Mouse (Mus musculus) cerebellum, adult 11-12 months (tissue): ENCODE measurements around the gene Ski.
A peak's percentile ranks its signal among the peaks of the same experiment; 100 is the strongest.

ENCODE experiments used
- DNase-seq: peaks from one replicate; pipeline ENCODE4 v3.0.0; 2022

The Ski gene

DNA sequence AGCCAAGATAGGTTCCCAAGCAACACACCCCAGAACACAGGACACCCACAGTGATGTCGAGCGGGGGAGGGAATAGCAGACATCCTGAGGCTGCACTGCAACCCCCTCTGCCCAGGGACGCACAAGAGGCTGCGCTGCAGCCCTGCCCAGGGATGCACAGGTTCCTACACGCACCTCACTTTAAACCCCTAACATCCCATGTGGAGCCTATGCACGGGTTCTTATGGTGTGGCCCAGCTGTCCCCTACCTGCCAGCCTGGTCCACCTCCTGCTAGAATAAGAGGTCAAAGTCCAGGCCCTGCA is 8.7 kb downstream of the Ski start:
- DNase-seq: no peak

DNA sequence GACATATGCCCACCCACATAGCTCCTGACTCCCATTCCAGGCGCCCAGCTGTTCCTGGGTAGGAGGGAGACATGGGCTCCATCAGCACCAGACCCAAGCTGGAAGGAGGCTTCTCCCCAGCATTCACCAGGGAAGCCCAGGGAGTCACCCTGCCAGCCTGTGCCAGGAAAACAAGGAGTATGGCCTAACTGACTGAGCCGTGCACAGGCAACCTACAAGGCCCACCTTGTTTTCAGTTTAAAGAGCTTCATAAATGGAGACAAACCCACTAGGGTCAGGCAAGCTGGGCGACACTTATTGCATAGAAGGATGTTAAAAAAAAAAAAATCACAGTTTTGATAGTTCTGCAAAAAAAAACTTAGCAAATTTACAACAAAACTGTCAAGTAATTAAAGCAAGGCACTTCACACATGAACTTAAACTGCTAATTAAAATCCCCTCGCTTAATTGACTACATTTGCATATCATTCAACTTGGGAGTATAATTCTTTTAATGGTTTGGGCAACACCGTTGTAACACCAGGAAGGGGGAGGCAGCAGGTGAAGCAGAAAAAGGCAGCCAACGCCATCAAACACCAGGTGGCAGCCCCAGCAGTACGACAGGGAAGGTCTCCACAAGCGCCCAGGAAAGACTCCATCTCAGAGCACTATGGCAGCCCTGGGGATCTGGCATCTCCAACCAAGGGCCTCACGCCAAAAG is 9.2 kb downstream of the Ski start:
- peak; percentile 80 for DNase-seq

DNA sequence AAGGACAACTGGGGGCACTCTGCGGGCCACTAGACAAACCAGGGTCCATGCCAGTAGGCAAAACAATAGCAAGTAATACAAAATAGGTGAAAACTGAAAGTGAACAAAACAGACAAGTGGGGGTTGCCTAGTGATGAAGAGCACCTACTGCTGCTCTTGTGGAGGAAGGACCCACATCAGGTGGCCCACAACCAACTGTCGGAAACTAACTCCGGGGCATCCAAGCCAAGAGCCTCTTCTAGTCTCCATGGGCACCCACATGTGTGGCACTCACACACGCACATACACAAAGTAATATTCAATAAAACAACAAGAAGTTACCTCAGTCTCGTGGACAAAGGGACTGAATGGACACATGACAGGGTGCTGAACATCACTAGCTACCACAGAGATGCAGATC is 12.9 kb downstream of the Ski start:
- DNase-seq: no peak

DNA sequence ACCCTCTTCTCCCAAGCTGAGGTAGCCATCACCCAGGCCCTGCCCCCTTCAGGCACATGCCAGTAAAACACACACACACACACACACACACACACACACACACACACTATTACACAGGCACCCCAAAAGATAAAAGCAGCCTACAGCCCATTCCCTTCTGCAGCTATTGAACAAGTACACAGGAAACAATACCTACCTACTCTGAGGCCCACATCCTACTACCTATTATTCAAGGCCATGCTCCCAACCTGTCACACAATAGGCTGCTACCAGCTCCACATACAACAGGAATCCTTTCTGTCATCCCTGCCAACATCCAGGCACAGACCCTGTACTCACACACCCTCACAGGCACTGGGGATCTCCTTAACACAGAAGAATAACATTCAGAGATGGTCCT is 13.3 kb downstream of the Ski start:
- DNase-seq: no peak

DNA sequence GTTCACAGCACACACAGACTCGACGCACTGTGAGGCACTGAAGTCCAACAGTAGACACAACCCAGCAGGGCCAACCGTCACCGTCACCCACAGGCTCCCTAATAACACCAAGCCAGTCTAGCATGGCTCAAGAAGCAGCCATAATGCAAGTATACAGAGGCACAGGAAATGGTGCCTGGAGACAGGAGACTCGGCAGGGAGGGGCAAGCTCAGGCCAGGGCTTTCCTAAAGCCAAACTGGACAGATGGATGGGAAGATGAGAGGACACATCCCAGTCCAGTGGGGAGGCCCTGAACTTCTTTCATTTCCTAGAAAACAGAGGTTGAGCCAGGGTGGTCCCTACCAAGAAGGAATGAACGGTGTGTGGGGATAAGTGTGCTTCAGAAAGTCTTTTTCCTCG is 13.8 kb downstream of the Ski start:
- no peak for DNase-seq

DNA sequence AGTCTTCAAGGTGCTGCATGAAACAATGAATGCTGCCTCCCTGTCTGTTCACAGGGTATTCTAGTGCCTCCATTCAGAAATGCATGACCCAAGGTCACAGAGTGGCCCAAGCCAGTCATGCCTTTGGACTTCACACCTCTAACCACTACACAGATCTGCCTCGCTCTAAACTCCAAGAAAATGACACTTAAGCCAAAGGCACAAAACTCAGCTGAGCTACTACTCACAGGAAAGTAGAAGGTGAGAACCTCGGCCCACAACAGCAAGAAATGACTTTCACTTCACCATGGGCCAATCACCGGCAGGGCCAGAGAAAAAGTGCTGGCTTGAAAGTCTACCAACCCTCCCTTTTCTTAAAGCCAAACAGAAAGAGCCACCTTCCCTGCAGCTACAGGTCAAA is 14.6 kb downstream of the Ski start:
- no peak for DNase-seq

DNA sequence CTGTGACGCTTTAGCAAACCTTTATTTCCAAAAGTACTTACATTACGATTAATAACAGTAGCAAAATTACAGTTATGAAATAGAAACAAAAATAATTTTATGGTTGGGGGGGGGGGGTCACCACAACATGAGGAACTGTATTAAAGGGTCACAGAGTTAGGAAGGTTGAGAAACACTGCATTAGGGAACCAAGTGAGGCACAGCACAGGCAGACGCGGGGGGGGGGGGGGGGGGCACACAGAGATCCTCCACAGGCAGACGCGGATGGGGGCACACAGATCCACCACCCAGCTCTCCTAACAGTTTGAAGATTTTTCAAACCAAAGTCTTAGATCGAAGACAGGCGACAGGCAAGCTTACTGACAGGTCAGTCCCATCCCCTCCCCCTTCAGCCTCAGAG is 15.9 kb downstream of the Ski start:
- no peak for DNase-seq

DNA sequence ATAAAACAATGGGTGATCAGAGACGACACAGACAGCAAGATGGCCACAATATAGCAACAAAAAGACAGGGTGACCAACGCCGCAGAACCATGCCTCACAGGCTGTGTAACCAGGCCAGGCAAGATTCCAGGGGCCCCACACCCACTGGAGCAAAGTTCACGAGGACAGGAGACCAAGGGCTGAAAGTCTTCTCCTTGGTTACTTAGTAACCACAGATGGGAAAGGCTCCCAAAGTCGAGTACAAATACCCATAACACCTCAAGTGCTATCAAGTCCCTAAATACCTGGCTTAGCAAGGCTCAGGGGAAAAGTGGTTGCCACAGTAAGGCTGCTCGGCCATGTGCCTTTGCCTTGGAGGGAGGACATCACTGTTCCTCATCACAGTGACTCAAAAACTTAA is 16.5 kb downstream of the Ski start:
- no peak for DNase-seq

DNA sequence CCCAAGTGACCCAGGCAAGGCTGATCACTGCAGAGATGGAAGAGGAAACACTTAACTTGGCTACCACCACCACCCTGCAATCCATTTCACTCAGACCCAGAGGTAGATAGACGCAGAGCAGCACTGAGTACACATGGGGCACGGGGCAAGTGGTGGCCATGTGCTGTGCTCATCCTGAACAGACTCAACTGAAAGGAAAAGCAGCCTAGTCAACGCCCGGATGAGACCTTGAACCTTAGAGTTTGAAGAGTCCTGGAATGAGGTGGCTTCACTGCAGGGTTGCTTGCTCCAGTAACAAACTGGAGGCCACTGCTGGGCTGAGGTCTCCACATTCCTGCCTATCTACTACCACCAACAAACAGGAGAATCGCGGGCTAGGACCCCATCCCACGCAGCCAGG is 20.6 kb downstream of the Ski start:
- DNase-seq: no peak

DNA sequence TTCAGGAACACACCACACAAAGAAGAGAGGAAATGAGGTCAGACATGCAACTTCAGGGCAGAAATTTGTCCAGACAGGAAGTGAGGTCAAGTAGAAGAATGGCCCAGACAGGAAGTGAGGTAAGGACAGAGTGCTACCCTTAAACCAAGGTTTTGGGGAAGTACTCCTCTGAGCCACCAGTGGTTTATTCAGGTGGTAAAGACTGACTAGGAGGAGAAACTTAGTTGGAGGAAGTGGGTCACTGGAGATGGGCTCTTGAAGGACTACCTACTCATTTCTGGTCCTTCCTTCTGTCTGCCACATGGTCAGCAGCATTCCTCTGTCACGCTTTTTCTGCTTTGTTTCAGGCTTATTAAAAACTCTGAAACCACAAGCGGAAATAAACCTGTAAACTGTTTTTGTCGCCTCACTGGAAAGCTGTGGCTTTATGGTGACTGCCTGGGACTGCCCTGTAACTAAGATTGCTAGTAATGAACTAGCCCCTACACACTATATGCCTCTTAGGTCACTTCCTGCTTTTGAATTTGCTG is 21.5 kb downstream of the Ski start:
- DNase-seq: no peak

DNA sequence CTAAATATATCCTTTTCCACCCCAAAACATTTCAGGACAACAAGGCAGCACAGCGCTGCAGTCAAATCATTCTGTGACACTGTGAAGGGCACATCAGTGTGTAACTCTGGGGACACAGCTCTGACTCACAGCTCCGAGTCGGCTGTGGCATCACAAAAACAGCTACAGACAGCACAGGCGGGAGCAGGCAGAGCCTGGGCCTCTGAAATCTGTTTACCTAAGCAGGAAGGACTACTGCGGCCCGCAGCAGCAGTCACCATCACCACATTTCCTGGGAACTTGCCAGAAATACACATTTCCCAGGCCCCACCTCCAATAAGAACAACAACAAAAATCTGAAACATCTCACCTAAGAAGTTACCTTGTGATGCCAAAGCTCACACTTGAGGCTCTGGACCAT is 24.7 kb downstream of the Ski start:
- DNase-seq: no peak

DNA sequence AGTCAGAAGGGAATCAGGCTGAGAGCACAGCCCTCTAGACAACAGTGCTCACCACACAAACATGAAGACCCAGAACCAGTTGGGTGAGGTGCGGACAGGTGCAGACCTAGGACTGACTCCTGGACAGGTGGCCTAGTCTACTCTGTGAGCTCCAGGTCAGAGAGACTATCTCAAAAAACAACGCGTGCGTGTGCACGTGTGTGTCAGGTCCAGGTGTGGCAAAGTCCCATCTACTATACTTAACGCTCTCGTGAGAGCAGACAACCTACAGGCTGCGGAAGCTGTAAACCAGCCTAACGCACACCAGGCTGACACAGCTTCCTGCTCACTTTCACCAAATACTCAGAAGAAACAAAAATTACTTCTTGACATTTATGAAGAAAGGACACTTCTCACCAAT is 27.2 kb downstream of the Ski start:
- DNase-seq: no peak

DNA sequence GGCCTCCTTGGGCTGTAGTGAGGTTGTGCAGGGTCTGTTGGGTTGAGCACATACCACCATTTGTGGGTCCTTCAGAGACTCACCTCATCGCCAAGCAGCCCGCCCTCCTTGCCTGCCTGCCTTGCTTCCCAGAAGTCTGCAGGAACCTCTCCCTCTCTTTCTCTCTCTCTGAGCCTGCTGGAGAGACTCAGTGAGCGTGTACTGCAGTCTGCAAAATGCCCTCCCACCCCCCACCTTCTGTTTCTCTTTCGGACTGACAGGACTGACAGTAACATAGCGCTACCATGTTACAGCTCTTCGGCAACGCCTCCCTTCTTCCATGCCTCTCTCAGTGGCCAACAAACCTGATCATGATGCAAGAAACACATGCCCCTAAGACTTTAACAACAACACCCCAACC is 32.1 kb downstream of the Ski start:
- no peak for DNase-seq

DNA sequence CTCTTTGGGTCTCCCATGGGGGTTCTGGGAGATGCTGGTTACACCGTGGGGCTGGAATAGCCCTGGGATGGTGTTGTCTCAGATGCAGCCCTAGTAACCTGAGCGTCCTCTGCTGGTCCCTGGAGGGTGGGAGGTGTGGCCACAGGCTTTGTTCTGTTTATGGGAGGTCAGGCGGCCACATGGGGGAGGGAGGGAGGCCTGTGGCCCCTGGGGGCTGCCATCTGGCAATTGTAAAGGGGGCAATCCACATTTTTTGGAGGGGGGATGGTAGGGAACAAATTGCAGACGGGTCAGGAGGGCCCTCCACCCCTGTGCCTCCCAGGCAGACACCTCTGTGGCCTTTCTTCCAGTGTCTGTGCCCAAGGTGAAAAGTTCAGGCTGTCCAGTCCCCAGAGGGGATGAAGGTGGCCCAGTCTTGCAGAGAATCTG is 32.7 kb downstream of the Ski start:
- no peak for DNase-seq

DNA sequence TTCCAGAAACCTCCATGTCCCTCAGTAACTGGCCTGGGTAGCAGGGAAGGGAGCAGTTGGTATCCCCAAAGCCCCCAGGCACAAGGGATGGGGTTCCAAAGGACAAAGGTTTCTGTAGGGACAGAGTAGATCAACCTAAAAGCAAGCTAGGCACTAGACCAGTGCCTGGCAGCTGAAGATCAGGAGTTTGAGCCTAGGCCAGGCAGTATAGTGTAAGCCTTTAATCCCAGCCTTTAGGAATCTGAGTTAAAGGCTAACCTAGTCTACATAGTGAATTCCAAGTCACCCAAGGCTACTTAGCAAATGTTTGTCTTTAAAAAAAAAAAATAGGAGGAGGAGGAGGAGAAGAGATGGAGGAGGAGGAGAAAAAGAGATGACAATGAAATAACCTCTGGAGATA is 33.6 kb downstream of the Ski start:
- DNase-seq: no peak

DNA sequence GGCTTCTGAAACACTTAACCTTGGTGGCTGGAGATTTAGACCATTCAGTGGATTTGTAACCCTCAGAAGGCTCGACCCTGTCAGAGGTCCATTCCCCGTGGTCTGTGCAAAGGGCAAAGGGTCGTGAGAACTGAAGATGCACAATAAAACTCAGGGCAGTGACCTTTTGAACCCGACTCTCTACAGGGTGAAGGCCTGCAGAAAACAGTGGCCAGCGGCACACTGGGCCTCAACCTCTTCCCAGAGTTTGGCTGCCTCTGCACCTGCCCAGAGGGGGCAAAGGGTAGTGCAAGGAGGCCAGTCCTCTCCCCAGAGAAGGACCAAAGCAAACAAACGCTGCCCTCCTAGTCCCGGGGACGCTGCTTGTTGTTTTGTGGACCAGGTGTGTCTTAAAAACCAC is 34.1 kb downstream of the Ski start:
- DNase-seq: no peak

DNA sequence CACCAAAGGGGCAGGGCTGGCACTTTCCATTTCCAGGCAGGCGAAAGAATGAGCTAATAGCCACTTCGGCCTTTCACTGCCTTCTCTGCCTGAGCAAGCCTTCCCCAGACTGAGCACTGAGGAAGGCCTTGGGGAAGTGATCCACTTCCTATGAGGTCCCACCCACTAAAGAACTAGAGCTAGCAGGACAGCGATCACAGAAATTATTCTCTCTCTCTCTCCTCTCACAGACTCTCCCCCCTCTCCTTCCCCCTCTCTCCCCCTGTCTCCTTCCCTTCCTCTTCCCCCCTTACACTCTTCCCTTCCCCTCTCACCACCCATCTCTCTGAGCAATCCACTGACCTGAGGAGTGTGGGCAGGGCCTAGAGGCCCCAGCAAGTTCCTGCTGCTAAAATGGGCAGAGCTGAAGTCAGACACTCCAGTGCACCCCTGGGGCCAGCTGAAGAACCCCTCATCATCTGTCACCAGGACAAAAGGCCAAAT is 35.2 kb downstream of the Ski start:
- DNase-seq: no peak

DNA sequence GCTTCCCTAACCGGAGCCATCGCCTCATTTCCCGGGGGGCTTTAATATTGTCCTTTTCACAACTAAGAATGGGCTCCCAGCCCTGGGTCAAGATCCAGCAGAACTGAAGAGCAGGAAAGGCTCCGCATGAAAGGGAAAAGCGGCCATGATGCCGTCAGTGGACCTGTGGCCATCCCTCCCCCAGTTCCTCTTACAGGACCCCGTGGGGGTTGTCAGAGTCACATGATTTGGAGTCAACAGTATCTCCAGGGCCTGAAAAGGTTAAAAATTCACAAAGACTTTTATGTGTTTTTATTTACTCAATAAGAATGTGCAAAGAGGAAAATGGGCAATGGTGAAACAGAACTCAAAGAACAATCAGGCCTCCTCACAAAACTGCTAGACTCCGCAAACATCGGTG is 36.5 kb downstream of the Ski start:
- no peak for DNase-seq

DNA sequence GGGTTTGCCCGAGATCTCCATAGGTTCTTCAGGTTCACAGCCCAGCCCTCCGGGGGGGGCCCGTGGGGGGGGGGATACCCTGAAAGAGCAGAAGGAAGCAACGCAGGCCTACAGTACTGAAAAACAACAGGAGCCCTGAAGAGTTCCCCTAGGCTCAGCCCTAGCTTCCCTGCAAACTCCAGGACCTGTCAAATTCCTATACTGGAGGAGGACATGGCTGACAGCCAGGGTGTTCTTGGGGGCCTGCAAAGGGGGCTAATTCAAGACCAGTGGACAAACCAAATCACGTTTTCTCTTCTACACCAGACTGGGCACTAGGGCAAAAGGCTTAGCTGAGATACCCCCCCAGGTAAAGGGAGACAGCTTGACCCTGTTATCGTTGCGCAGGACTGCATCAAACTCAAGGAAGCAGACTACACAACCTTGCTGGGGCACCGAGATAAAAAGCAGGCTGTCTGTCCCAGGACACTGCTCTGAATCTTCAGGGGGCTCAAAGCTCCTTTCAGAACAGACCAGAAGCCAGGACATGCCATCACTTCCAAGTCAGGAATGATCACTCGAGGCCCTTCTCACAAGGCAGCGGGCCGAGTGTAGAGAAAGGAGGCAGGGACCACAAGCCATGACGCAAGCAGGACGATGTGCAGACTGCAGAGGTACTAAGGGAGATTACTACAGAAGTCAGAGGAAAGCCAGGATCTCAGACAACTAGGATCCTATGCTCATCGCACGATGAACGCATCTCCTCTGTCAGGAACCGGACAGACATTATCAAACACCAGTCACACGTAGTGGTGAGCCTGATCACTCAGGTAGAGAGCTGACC is 37.9 kb downstream of the Ski start:
- no peak for DNase-seq

DNA sequence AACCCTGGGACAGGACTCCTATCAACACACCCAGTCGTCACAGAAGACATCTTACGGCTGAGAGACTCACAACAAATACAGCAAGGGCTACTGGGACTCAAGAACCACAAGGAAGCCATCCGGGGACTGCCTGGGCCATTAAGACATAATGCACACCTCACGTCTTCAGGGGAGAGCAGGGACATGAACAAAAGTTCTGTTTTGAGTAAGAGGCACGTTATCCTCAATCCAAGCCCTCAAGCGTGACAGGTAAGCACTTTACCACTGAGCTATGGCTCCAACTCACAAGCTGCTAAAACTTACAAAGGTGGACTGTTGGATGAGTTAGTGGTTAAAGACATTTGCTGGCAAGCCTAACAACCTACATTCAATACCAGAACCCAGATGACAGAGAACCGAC is 39.2 kb downstream of the Ski start:
- DNase-seq: no peak

DNA sequence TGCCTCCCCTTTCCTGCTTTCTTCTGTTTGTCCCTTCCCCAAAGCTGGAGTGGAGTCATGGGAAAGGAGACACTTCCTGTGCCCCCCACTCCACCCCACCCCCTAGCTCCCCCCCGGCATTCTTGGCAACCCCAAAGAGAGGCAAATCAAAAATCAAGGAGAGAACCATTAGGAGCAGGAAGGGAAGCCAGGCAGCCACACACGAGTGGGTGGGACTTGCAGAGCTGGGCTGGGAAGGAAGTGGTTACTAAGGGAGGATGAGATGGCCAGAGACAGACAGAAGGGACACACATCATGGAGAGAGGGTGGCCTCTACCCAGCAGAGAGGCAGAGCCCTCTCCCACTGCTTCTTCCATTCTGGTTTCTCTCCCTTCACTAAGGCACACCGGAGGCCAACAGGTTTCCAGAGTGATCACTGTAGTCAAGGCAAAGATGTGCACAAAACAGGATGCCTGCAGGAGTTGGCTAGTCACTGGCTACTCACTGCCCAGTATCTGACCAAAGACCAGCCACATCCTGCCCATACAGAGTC is 43.3 kb downstream of the Ski start:
- no peak for DNase-seq

DNA sequence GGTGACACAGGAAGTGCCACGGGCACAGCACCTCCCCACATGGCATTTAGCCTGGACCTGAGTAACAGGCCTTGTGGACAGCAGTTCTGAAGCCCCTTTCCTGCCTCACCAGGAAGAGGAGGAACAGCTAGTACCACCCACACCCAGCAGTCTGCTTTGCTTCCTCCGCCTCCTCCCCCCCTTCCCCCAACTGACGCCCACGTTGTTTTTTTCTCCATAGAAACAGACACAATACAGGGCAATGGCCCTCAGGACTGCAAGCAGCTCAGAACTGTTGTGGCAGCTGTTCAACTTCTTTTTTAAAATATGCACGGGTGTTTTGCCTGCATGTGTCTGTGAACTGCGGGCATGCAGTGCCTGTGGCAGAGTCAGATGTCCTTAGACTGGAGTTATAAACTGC is 44.1 kb downstream of the Ski start:
- DNase-seq: no peak

DNA sequence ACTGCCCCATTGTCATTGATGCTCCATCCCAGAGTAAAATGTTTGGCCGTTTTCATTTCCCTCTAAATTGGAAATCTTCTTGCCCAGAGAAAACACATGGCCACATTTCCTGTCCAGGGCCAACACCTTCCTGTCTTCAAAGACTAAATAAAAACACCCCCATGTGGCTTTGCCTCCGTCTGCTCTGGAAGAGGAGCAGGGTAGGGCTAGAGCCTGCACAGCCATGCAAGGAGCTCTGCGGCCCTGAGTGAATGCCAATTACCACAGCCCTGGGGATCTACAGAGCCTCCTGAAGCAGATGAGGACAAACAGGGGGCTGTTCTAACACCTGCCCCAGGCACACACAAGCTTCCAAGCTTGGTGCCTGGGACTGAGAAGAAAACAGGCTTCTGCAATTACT is 46.2 kb downstream of the Ski start:
- no peak for DNase-seq
